Mouse (Mus musculus) thymus, postnatal 14 days (tissue): ENCODE results near the gene Gcnt7.

Experiments
- DNase-seq: peaks from one replicate; pipeline ENCODE4 v3.0.0; 2021

Gcnt7 gene

DNA sequence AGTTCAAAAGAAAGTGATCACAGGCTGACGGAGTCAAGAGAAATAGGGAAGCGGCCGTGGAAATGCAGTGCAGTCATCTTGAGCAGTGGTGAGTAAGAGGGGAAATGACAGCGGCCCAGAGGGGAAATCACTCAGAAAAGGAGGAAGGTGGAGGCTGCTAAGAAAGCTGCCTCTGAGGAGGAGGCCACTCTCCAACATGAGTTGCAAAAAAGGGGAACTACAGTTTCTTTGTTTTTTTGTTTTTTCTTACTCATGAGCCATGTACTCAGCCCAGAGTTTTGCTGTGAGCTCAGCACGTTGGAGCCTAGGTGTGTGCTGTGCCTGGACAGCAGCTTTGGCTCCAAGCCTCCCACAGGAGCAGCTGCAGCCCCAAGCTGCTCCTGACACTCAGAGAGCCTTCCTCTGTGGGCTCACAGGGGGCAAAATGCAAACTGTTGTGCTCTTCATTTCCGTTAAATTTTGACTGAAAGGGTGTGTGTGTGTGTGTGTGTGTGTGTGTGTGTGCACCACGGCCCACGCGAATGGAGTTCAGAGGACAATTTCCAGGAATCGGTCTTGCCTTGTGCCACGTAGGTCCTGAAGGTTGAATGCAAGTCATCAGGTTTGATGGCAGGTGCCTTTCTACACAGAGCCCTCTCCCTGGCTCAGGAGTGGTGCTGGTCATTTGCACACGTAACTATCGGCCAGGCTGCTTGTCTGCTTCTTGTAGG is 57.1 kb downstream of the Gcnt7 start:
- peak; percentile 57 for DNase-seq
